Mouse (Mus musculus) MEL-GATA-1-ER (cell line): ENCODE results near the gene Lmod1.

Experiments
- DNase-seq: peaks from one replicate; pipeline ENCODE4 v3.0.0-alpha.2; 2012; ENCODE audit warnings: low read depth; ENCODE audit errors: extremely low read depth

The Lmod1 gene

GRCm38 (mm10) chr1:135408973-135409372, 84.4 kb downstream of the Lmod1 start:
- DNase-seq = no peak

GRCm38 (mm10) chr1:135410967-135411366, 86.4 kb downstream of the Lmod1 start:
- DNase-seq = no peak

GRCm38 (mm10) chr1:135412130-135412529, 87.5 kb downstream of the Lmod1 start:
- DNase-seq = no peak

GRCm38 (mm10) chr1:135413996-135414395, 89.4 kb downstream of the Lmod1 start:
- DNase-seq = no peak
